Mouse (Mus musculus) testis, adult 2 months (tissue): ENCODE measurements around the gene Hagh.

Source experiments
- CTCF ChIP-seq: fragments of 200-500 bp; IDR thresholded peaks from 2 replicates; pipeline ENCODE4 v1.5.1; 2012; ENCODE audit warnings: low read depth, mild to moderate bottlenecking, inconsistent platforms, low read length, moderate library complexity; ENCODE audit not compliant: control insufficient read depth, insufficient read depth, insufficient replicate concordance
- POLR2A ChIP-seq: fragments of 200-500 bp; IDR thresholded peaks from 2 replicates; pipeline ENCODE4 v1.6.1; 2012; ENCODE audit warnings: low read depth, mild to moderate bottlenecking, inconsistent platforms, low read length, moderate library complexity; ENCODE audit not compliant: control insufficient read depth

DNA sequence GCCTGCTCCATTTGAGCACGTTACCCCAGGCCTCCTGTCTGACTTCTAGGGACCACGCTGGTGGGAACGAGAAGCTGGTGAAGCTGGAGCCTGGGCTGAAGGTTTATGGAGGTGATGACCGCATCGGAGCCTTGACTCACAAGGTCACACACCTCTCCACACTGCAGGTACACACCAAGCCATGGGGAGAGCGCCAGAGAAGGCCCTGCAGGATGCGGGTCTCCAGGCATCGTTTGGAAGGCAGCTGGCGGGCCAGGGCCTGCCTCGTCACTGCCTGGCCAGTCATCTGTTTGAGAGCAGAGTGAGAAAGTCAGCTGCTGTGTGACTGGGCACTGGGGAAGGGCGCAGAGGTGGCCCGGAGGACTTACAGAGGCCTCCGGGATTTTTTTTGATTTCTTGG, 16.6 kb downstream of the Hagh start:
- TF ChIP-seq POLR2A (no peak), CTCF (no peak)
